Mouse (Mus musculus) gastrocnemius, adult 2 months (tissue): ENCODE measurements around the gene Clpsl2. TPM values are rescaled to one million over a fixed set of nuclear protein-coding genes. Genes with fewer than 3 reads are reported as not detected.
A peak's percentile ranks its signal among the peaks of the same experiment; 100 is the strongest.

Source experiments
- DNase-seq: peaks from one replicate; pipeline ENCODE4 v3.0.0; 2022
- H3K27ac ChIP-seq: fragments of 200-600 bp; 2 replicates; pipeline ENCODE4 v1.8.1; 2022; ENCODE audit warnings: mild to moderate bottlenecking
- H3K4me3 ChIP-seq: fragments of 200-600 bp; 2 replicates; pipeline ENCODE4 v1.8.1; 2022; ENCODE audit warnings: mild to moderate bottlenecking, moderate library complexity
- CTCF ChIP-seq: fragments of 200-600 bp; IDR thresholded peaks from 2 replicates; pipeline ENCODE4 v1.8.1; 2022; ENCODE audit warnings: antibody characterized with exemption, mild to moderate bottlenecking, moderate library complexity
- intact Hi-C: fragments of 180-260 bp; cut with DNase I; formaldehyde crosslinking; loops from one replicate; pipeline ENCODE4 v1.15.1; 2025
- microRNA-seq: library from miRNA; unstranded; fragments of <30 nt; microRNA quantifications from one replicate; pipeline ENCODE4 v1.2.0, GENCODE M21; 2021
- total RNA-seq, 2 experiments: library from RNA; stranded (reverse); gene quantifications; 2 replicates each; pipeline ENCODE4 v1.2.3; 2021

The Clpsl2 gene
- total RNA-seq, 2 experiments from 2014 or later: not detected

DNA sequence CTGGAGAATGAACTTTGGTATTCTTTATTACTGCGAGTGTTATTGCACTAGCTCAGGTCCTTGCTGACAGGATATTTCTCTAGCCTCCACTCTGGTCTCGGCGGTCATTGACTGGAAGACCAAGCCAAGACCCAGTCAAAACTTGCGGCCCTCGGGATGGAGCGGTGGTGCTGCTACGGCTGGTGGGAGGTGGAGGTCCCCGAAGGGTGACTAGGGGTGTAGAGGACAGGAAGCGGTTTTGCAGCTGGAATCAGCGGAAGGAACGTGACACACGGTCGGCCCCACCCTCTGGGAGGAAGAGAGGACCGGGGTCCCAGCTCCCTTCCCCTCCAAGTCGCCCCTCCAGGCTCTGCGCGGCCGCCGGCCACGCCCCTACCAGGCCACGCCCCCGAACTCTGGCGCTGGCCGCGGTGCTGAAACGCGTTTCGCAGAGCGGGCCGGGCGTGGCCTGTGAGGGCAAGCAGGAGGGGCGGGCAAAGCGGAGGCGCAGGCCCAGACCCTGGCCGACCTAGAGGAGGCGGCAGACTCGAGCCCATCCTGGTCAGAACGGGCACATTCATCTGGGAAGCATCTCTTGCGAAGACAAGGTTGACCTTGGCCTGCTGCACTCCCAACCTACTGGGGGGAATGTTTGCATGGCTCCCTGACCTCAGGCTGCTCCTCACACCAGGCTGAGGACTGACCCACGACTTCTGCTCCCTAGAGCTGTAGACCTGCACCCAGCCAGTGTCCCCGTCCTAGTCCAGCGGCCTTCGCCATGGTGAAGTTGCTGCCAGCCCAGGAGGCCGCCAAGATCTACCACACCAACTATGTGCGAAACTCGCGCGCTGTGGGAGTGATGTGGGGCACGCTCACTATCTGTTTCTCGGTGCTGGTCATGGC, 26.3 kb downstream of the Clpsl2 start, which contains the start of gene Lhfpl5:
TSS of gene Lhfpl5 (plus strand) at position 398 of the 882 bp plus-strand sequence.
- Histone ChIP-seq H3K27ac (no peak within 1 kb of the TSS), H3K4me3 (0 out of 2 replicates have a peak within 1 kb of the TSS, but pooled peaks have one; percentile 26)
- intact Hi-C loops: no loop called here
- no peak for TF ChIP-seq CTCF
- DNase-seq: peak; percentile 38

DNA sequence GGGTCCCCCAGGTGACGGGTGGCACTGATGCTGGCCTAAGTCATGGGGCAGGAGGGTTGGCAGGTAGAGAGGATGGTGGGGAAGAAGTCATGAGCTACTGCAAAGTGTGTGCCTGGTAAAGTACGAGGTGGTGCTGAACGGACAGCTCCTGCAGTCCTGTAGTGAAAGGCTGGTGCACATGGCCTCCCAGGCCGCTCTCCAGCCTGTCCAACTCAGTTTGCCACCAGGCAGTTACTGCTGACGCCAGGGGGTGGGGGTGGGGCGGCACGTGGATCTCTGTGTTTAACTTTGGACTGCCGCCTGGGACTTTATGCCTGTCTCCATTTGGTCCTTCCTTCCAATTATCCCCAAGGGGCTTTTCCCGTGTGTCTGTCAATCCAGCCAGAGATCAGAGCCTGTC, 31.2 kb downstream of the Clpsl2 start:
- no peak overlapping the region for H3K4me3 ChIP-seq
- intact Hi-C loops: no loop called here
- no peak for TF ChIP-seq CTCF
- peak; percentile 63 for DNase-seq
- H3K27ac ChIP-seq: no peak overlapping the region

DNA sequence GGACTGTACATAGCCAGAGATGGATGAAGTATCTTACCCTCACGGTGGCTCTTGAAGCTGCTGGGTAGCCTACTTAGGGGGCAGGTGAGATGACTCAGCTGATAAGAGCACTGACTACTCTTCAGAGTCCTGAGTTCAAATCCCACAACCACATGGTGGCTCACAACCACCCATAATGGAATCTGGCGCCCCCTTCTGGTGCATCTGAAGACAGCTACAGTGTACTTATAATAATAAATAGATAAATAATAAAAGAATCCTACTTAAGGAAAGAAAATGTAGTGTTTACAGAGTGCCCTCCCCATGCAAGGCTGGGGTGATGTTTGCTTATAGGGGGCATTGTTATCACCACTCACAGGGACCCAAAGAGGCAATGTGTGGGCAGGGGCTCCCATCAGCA, 31.8 kb downstream of the Clpsl2 start:
- TF ChIP-seq CTCF: no peak
- Histone ChIP-seq H3K27ac (no peak overlapping the region), H3K4me3 (no peak overlapping the region)
- DNase-seq: no peak
- intact Hi-C loops: no loop called here

DNA sequence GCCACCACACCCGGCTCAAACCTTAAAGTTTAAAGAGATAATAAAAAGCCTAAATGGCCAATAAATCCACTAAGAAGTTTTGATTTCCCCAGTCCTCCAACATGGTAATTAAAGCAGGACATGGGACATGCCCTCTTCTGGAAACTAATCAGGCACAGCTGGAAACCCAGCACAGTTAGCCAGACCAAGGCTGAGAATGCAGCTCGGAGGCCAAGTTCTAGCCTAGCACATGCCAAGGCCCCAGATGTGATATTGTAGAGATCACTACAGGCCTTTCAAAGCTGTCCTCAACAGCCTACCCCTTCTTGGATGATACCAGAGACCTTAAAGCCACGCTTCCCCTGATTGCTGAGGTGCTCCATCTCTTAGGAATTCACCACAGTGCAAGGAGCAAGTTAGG, 37.3 kb downstream of the Clpsl2 start:
- Histone ChIP-seq H3K27ac (no peak overlapping the region), H3K4me3 (no peak overlapping the region)
- no peak for TF ChIP-seq CTCF
- no peak for DNase-seq
- intact Hi-C loops: no loop called here

DNA sequence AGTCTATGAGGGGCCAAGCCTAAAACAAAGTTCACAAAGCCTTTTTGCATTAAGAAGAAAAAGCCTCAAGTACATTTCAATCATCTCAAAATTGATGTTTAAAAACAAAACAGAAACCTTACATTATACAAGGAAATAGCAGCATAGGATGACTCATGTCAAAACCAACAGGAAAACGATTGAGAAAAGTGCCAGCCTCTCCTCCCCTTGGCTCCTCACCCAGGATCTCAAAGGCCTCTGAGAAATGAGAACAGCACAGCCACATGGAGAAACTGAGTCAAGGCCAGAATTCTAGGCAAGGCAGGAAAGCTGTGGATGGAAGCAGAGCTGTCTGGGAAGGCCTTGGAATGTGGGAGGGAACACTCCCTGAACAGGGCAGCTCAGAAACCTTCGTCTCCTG, 39.4 kb downstream of the Clpsl2 start:
- DNase-seq: no peak
- TF ChIP-seq CTCF: no peak
- Histone ChIP-seq H3K4me3 (no peak overlapping the region), H3K27ac (no peak overlapping the region)
- intact Hi-C loops: no loop called here

DNA sequence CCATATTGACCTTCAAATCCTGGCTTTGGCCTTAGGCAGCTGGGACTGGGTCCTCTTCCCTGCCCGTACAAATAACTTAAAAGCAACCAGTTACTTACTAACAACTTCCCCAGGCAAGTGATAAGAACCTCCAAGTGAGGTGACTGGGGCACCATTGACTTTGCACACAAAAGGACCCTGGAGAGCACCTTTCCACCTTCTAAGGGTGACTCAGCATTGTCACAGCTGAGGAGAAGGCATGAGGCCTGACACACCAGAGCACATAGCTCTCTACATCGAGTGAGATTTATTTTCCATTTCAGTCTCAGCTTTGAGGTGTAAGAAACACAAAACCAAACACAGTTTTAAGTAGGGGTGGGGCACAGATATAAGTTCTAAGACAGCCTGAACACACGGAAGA, 41.4 kb downstream of the Clpsl2 start:
- no peak for DNase-seq
- no peak overlapping the region for H3K4me3 ChIP-seq
- H3K27ac ChIP-seq: no peak overlapping the region
- intact Hi-C loops: loop anchor here (10.0 kb wide), 1 partner anchor 54 kb away; no protein-coding TSS in a partner anchor
- no peak for TF ChIP-seq CTCF

DNA sequence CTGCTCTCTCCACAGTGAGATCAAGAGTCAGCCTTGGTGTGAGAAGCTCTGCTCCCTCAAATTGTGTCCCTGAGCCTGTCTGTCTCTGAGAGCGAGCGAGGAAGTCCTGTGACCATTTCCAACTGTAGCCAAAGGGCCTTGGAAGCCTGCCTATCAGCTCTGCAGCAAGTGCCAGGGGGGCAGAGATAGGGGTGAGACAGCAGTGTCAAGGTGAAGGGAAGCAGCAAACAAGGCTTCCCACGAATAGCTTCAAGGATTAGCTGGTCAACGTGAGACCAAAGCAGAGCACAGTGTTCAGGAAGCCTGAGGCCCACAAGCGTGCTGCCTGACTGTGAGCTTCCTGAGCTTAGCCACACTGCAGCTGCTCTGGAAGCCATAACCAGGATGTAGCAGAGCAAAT, 42.3 kb downstream of the Clpsl2 start:
- no peak for DNase-seq
- Histone ChIP-seq H3K27ac (no peak overlapping the region), H3K4me3 (no peak overlapping the region)
- TF ChIP-seq CTCF: no peak
- intact Hi-C loops: loop anchor here (10.0 kb wide), 1 partner anchor 53 kb away; no protein-coding TSS in a partner anchor

DNA sequence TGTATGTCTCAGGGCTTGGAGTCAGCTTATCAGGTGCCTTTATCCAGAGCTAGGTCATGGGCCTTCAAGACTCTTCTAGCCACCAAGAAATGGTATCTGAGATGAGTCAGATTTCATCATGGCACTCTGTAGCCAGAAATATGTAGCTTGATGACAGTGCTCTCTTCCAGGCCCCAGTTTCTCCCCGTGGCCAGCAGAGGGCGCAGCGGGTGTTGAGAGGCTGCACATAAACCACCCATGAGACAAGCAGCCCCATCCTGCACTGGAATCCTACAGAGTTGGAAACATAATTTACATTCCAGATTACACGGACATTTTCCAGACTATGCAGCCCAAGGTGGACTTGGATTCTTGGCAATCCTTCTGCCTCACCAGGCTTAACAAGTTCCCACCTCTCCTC, 43.8 kb downstream of the Clpsl2 start:
- intact Hi-C loops: loop anchor here (10.0 kb wide), 1 partner anchor 52 kb away; no protein-coding TSS in a partner anchor
- DNase-seq: peak; percentile 78
- Histone ChIP-seq H3K27ac (no peak overlapping the region), H3K4me3 (no peak overlapping the region)
- TF ChIP-seq CTCF: peak; percentile 96

DNA sequence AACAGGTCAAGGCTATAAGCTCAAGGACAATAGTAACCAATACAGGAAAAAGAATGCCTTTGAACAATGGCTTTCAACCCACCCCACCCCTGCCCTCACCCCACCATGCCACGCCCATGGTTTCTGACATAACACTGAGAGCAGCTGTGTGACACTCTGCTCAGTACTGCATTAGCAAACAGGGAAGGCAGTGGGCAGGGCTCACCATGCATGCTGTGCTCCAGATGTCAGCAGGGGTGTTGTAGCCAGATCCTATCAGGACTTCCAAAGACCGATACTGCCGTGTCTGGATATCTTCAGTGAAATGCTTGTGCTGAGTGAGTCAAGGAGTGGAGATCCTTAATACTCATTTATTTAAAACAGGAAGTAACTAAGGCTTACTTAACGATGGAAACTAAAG, 44.8 kb downstream of the Clpsl2 start:
- H3K4me3 ChIP-seq: no peak overlapping the region
- intact Hi-C loops: loop anchor here (10.0 kb wide), 1 partner anchor 51 kb away; no protein-coding TSS in a partner anchor

DNA sequence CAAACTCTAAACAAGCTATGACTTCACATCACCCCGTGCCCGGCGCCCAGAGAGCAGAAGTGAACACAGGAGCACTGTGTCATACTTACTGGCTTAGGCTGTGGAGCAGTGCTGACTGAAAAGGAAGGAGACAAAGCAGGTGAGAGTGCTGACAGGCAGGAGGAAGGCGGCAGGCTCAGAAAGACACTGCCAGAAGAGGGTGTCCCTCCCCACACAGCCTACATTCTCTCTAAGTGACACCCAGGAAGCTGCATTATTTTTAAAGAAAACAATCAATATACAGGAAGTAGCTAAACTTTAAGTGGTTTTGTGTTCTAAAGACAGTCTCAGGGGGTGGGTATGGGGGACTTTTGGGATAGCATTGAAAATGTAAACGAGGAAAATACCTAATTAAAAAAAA, 51.6 kb downstream of the Clpsl2 start:
- Histone ChIP-seq H3K27ac (no peak overlapping the region), H3K4me3 (no peak overlapping the region)
- intact Hi-C loops: no loop called here
- DNase-seq: no peak
- TF ChIP-seq CTCF: no peak

More for the DNA sequence above, 44.8 kb downstream of the Clpsl2 start:
- TF ChIP-seq CTCF: no peak
- no peak for DNase-seq
- no peak overlapping the region for H3K27ac ChIP-seq

DNA sequence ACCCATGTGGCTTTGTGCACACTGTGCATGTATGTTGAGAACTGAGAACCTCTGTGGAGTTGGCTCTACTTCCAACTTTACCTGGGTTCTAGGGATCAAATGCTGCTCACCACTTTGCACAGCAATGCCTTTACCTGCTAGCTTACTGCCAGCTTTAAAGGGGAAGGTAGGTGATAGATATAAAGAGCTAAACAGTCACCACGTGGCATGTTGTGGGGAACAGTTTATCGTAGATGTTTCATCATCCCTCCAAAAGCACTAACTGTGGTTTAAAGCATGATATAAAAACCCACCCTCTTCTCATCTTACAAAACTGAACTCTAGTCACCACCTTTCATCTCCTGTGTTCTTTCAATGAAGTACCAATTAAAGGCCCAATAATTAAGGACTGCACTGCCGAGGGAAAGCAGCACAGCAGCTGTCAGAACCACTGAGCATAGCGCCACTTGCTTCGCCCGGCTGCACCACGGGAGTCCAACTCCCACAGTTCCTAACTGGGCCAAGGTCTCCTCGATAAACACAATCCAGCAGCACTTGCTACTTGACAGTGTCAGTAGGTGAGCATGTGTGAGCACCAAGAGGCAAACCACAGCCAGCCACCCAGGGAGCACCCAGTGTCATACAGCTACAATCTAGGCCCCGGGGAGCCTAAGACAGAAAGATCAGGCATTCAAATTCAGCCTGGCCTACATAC, 52.5 kb downstream of the Clpsl2 start:
- TF ChIP-seq CTCF: no peak
- H3K27ac ChIP-seq: no peak overlapping the region
- H3K4me3 ChIP-seq: no peak overlapping the region
- intact Hi-C loops: no loop called here
- DNase-seq: no peak

Small RNA genes within 50 kb of the gene (microRNA-seq; reads per million reads assigned to microRNA genes)
- gene Gm25195: not detected
- gene Mir6969: not detected

Other genes starting within 250 kb of the Clpsl2 start
- gene Fance, start 235.9 kb upstream of the Clpsl2 start, total RNA-seq: 10 to 100 TPM in 1 of 2 experiments, 1 to 10 TPM in 1; 9.4 to 11.2 TPM
- gene Rpl10a, start 220.9 kb upstream of the Clpsl2 start, total RNA-seq: 100 to 1,000 TPM; 382 to 410 TPM
- 1 to 10 TPM; 6.9 to 7.4 TPM for gene Tead3, start 198.6 kb upstream of the Clpsl2 start, total RNA-seq
- gene Tulp1, start 184.2 kb upstream of the Clpsl2 start, total RNA-seq: not detected
- 100 to 1,000 TPM; 106 to 153 TPM for gene Fkbp5, start 31.9 kb upstream of the Clpsl2 start, total RNA-seq
- gene Armc12, start 18.6 kb upstream of the Clpsl2 start, total RNA-seq: not detected
- not detected for gene Clps, start 11.4 kb downstream of the Clpsl2 start, total RNA-seq
- not detected for gene Lhfpl5, start 26.2 kb downstream of the Clpsl2 start, total RNA-seq
- 10 to 100 TPM; 28.0 to 39.7 TPM for gene Srpk1, start 73.3 kb downstream of the Clpsl2 start, total RNA-seq
- gene Slc26a8, start 140.8 kb downstream of the Clpsl2 start, total RNA-seq: under 1 TPM; 0.38 to 0.50 TPM
- 10 to 100 TPM; 87.8 to 99.6 TPM for gene Mapk14, start 141.9 kb downstream of the Clpsl2 start, total RNA-seq
- under 1 TPM; 0.39 to 0.71 TPM for gene AC170998.1, start 176.7 kb downstream of the Clpsl2 start, total RNA-seq
- gene Mapk13, start 219.9 kb downstream of the Clpsl2 start, total RNA-seq: under 1 TPM in 1 of 2 experiments, not detected in 1; 0.13 TPM